Mouse (Mus musculus) E14TG2a.4 (cell line): ENCODE measurements around the gene Borcs6.

Experiments used
- CTCF ChIP-seq: conservative IDR thresholded peaks from 2 replicates; pipeline ENCODE4 v1.5.1; 2014; ENCODE audit warnings: low read length
- NANOG ChIP-seq: IDR thresholded peaks from 2 replicates; pipeline ENCODE4 v1.6.1; 2014; ENCODE audit warnings: borderline replicate concordance, low read length, mixed read lengths

GRCm38 (mm10) chr11:69085608-69086007, 26.1 kb downstream of the Borcs6 start:
- TF ChIP-seq CTCF (no peak), NANOG (no peak)
